Mouse (Mus musculus) adrenal gland, adult 18-20 months (tissue): ENCODE data around the gene Afg3l1. TPM values are rescaled to one million over a fixed set of nuclear protein-coding genes. Genes with fewer than 3 reads are reported as not detected.
A peak's percentile ranks its signal among the peaks of the same experiment; 100 is the strongest.
"Not testable (repeated sequence)": the region's sequence is repeated elsewhere in the genome, so short reads cannot be mapped to it uniquely, and the experiment has no call there.

Experiments
- DNase-seq, 2 experiments: peaks; one replicate each; pipeline ENCODE4 v3.0.0; 2021 to 2022; ENCODE audit warnings: low spot score in 2 of 2
- total RNA-seq, 2 experiments: library from RNA; stranded (reverse); gene quantifications; 1 replicate in 1 of 2; 2 replicates in 1 of 2; pipeline ENCODE4 v1.2.3; 2021

Afg3l1 gene
- total RNA-seq, 2 experiments from 2014 or later = 62.6 to 71.1 TPM

DNA sequence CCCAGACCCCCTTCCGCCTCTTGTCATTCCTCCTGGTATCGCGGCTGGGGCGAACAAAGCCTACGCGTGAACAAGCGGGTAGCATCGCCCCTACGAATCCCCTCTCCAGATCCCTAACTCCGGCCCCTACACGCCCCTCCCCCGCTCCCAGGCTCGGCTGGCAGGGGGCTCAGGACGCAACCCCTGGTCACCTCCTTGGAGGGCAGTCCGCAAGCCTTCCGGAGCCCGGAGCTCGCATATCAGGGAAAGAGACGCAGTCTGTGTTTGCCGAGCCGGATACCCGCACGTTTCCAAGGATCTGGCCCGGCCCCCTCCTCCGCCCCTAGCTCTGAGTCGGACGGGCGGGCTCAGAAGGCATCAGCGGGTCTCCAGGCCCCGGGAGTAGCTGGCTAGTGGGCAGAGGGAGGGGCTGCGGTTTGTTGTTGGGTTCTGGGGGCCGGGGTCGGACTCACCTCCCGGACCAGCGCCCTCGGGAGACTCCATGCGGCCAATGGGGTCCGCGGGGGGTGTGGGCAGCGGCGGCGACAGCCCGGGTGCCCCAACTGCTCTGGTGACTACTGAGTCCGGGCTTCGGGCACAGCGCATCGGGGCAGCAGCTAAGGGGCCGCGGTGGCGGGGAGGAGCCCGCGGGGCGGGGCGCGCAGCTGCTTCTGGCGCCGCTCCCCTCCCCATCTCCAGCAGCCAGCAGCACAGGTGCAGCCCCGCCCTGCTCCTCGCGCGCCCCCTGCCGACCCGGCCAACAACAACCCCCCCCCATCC, 37.3 kb downstream of the Afg3l1 start, which contains the start of gene Dbndd1:
TSS of gene Dbndd1 (minus strand) at position 683 of the 759 bp plus-strand sequence.
- DNase-seq = peak; percentile 32 to 49

DNA sequence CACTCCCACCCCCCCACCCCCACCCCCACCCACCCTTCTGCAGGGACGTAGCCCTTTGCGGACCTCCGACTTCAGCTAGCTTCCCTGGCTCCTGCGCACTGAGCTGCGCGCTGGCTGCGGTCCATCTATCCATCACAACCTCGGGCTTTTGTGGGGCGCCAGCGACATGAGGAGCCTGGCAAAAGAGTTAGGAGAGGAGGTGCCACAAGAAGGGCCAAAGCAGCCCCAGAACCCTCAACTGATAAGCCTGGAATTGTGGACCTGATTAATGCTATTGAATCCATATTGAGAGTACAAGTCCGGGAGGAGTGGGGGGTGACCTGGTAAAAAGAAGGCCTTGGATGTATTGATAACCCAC, 37.8 kb downstream of the Afg3l1 start:
- DNase-seq = peak in 1 of 2 experiments; percentile 8

DNA sequence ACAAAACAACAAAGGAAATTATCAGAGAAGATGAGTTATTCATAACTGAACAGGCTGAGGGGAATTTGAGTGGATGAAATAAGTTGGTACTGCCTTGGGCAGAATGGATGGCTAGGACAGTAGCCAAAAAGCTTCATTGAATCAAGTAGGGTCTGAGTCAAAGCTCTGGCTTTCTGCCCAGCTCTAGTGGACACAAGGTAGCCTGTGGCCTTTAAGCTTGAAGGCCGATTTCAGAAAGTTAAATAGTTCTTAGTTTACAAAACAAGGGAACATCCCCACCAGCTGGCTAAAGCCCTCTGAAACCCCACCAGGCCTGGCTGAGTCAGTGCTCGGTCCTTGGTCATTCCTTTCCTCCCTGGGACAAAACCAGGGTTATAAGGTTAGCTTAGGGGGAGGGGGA, 38.9 kb downstream of the Afg3l1 start:
- peak; percentile 42 to 67 for DNase-seq

DNA sequence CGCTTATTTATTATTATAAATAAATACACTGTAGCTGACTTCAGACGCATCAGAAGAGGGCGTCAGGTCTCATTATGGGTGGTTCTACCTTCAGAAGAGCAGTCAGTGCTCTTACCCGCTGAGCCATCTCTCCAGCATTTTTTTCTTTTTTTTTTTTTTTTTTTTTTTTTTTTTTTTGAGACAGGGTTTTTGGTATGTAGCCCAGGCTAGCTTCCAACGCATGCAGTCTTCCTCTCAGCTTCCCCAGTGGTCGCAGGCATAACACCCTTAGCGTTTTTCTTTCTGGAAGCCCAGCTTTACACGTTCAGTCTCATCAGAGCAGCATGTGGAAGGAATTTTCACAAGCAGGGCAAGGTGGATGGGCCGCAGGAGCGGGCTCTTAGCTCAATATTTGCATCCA, 40.5 kb downstream of the Afg3l1 start:
- no peak for DNase-seq

DNA sequence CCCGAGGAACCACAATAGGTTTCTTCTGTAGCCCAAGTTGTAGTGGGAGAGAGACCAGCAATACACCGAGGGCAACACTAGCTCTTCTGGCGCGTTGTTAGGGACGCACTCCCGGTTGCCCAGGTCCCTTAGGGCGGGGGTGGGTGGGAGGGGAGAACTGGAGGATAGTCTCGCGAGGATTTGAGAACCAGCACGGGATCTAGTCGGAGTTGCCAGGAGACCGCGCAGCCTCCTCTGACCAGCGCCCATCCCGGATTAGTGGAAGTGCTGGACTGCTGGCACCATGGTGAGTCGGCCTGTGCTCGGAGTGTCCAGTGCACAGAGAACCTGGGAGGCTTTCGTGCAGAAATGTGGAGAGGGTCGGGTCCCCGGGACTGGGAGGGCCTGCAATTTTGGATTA, 41.0 kb downstream of the Afg3l1 start, which contains the start of gene Gas8:
TSS of gene Gas8 (plus strand) at position 168 of the 400 bp plus-strand sequence.
- DNase-seq = peak; percentile 77 to 79

DNA sequence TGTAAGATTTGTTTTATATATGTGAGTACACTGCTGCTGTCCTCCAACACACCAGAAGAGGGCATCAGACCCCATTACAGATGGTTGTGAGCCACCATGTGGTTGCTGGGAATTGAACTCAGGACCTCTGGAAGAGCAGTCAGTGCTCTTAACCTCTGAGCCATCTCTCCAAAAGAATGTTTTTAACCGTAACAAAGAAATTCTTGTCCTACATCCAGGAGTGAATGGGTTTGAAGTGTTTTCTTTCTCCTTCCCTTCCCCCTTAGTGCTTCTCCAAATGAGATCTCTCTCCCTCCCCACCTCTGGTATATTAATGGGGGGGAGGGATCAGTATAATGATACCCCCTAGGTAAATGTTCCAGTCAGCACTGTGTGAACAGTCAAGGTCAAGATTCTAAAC, 42.3 kb downstream of the Afg3l1 start:
- DNase-seq = not testable (repeated sequence)

DNA sequence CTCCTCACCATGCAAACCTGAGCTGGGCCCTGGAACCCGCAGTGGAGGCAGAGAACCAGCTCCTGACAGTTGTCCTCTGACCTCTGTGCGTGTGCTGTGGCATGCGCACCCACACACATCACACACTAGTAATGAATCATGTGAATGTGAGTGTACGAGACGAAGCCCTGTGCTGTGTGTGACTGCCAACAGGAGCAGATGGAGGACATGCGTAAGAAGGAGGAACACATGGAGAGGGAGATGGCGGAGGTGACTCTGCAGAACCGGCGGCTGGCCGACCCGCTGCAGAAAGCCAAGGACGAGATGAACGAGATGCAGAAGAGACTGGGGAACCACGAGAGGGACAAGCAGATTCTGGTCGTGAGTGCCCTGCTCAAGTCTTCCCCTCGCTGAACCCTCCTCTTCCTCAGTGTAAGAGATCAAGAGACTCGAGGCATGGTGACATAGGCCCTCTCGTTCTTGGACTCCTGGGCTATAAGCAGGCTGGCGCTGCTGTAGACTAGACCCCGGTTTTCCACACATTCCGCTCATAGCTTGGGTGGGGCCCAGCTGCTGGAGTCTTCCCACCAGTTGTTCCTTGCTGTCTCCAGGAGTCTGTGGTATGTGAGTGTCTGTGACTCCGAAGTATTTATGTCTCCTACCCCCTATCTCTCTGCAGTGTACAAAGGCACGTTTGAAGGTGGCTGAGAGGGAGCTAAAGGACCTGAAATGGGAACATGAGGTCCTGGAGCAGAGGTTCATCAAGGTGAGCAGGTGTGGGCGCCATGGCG, 50.2 kb downstream of the Afg3l1 start:
- DNase-seq = no peak

DNA sequence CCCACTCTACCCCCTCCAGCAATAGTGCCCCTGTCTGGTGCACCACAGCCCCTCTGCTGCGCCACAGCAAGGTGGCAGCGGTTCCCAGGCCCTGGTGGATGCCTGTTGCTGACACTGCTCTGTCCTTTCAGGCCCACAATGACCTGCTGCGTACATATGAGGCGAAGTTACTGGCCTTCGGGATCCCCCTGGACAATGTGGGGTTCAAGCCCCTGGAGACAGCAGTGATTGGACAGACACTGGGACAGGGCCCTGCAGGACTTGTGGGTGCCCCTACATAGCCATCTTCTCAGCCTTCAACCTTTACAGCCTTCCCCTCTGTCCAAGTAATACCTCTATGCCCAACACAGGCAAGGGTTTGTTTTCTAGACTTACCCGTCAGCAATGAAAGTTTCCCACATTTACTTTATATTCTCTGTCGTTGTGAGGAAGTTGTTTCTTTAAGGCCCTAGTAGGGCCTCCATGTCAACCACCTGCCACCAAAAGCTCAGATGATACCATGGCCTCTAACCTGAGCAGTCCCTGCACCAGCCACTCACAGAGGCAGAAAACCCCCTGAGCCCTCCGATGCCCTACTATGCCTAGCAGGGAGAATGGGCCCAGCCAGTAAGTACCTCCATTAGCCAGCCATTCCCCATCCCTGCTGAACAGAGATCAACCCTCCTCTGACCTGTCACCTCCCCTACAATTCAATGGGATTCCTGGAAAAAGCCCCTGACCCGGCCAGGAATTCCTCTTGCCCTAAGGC, 58.7 kb downstream of the Afg3l1 start:
- DNase-seq = no peak

DNA sequence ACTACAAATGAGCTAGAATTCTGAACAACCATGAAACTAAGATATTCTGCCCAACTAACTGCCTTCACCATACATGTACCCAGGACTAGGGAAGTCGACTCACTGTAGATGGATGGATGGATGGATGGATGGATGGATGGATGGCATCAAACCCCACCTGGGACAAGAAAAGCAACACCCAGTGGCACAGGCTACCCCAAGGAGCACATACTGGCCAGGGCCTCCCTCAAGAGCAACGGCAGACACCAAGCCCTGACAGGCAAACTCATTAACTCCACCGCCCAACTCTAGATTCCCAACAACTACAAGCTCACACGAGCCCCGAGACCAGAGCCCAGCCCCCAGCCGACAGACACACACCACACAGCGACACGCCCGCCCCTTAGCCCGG, 59.3 kb downstream of the Afg3l1 start:
- no peak for DNase-seq

DNA sequence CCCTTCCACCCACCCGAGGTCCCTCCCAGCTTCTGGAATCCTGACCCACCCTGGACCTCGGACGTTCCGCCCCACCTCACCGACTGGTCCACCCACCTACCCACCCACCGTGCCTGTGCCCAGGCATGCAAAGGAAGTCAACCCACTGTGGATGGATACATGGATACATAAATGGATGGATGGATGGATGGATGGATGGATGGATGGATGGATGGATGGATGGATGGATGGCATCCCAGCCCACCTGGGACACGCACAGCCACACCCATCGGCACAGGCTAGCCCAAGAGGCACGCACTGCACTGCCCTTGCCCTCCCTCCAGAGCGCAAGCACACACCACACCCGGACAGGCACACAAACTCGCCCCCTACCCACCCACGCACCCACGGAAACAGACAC, 59.9 kb downstream of the Afg3l1 start:
- not testable (repeated sequence) for DNase-seq

Other genes starting within 250 kb of the Afg3l1 start
- gene Spata2l, start 241.7 kb upstream of the Afg3l1 start, total RNA-seq = 10 to 100 TPM; 10.5 to 14.2 TPM
- 10 to 100 TPM; 21.6 to 23.5 TPM for gene Zfp276, start 223.7 kb upstream of the Afg3l1 start, total RNA-seq
- 10 to 100 TPM; 20.3 to 24.0 TPM for gene Vps9d1, start 223.6 kb upstream of the Afg3l1 start, total RNA-seq
- gene Fanca, start 159.3 kb upstream of the Afg3l1 start, total RNA-seq = 1 to 10 TPM; 1.2 to 4.2 TPM
- gene Spire2, start 145.2 kb upstream of the Afg3l1 start, total RNA-seq = 1 to 10 TPM; 1.7 to 3.1 TPM
- gene Tcf25, start 104.2 kb upstream of the Afg3l1 start, total RNA-seq = 100 to 1,000 TPM; 218 to 255 TPM
- not detected for gene Mc1r, start 70.8 kb upstream of the Afg3l1 start, total RNA-seq
- 1 to 10 TPM; 2.0 to 8.2 TPM for gene Tubb3, start 66.5 kb upstream of the Afg3l1 start, total RNA-seq
- gene Def8, start 54.4 kb upstream of the Afg3l1 start, total RNA-seq = 10 to 100 TPM; 22.9 to 24.4 TPM
- under 1 TPM; 0.20 to 0.35 TPM for gene Dbndd1, start 37.6 kb downstream of the Afg3l1 start, total RNA-seq
- 10 to 100 TPM; 12.8 to 14.5 TPM for gene Gas8, start 40.9 kb downstream of the Afg3l1 start, total RNA-seq
- 10 to 100 TPM; 42.5 to 42.8 TPM for gene Rhou, start 176.0 kb downstream of the Afg3l1 start, total RNA-seq